Comparison of ENCODE assay signal across 8 mouse cellular contexts in the genomic region with DNA sequence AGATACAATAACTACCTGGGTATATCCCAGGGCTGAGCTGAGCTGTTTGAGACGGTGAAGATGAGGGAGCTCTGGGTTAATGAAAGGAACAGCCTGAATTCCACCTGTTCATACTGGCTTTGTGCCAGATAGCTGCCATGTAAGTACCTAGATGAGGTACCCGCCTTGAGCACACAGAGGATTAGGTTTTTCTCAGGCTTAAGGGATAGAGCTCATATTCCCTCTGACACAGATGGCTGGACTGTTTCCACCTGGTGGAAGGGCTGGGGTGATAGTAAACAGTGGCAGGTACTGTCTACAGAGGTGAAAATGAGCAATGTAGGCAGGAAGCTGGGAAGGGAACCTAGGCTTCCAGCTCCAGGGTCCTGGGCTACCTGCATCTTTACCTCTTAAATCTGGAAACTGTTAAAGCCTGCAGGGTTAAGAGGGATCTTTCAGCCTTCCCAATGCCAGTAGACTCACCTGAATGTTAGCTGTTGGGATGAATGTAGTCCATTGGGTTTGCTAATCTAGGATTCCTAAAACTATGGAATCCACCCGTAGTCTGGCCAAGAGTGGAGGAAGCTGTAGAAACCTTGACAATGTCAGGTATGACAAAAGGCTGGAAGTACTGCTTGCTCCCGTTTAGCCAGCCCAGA. TPM values are rescaled to one million over a fixed set of nuclear protein-coding genes. Genes with fewer than 3 reads are reported as not detected.
DNase-seq lines count a peak whose midpoint lies in the region; ATAC-seq and TF ChIP-seq lines count a peak whose summit lies in the region.

No protein-coding gene starts in this region.

- H3K27ac ChIP-seq in gastrocnemius, adult 2 months, result peak overlapping the region; percentile 99
- peak overlapping the region; percentile 31; the same call in 1 of the 2 replicates for H3K27ac ChIP-seq in CH12.LX (ENCODE audit: insufficient read depth, low read depth)
- no peak overlapping the region; the same call in 1 of the 2 replicates for H3K27ac ChIP-seq in forebrain, embryonic 10.5 days
- peak overlapping the region; percentile 75 for H3K27ac ChIP-seq in limb, embryonic 12.5 days
- H3K27ac ChIP-seq in neural tube, embryonic 14.5 days (ENCODE audit: low read depth, low read length), result peak overlapping the region; percentile 13

- peaks cover 23% of the 10 kb centered on the region for H3K79me2 ChIP-seq in CH12.LX (replicated peaks; ENCODE audit: control insufficient read depth, extremely low read depth, insufficient read depth, poor library complexity, severe bottlenecking)

- H3K4me3 ChIP-seq in gastrocnemius, adult 2 months, result peak overlapping the region; percentile 78
- peak overlapping the region in 1 of 3 experiments; percentile 94 for H3K4me3 ChIP-seq in CH12.LX (replicated peaks in 1 of 3; ENCODE audit: low read depth in 2 of 3, low read length in 2 of 3, poor library complexity in 1 of 3)
- peak overlapping the region; percentile 100; the same call in 1 of the 2 replicates for H3K4me3 ChIP-seq in forebrain, embryonic 10.5 days
- peak overlapping the region; percentile 100; the same call in 1 of the 2 replicates for H3K4me3 ChIP-seq in limb, embryonic 12.5 days (replicated peaks)
- peak overlapping the region; percentile 99; the same call in 1 of the 2 replicates for H3K4me3 ChIP-seq in neural tube, embryonic 14.5 days (ENCODE audit: low read depth, low read length)

- peak overlapping the region; percentile 96; the same call in 1 of the 2 replicates for H3K9ac ChIP-seq in CH12.LX (ENCODE audit: insufficient read depth, low read depth)
- H3K9ac ChIP-seq in limb, embryonic 12.5 days (replicated peaks), result no peak overlapping the region
- no peak overlapping the region; the same call in 1 of the 2 replicates for H3K9ac ChIP-seq in neural tube, embryonic 14.5 days (replicated peaks; ENCODE audit: low read depth, low read length)

- peaks cover 15 to 41% of the 10 kb centered on the region in 2 experiments for H3K4me1 ChIP-seq in CH12.LX (ENCODE audit: control insufficient read depth in 1 of 2, insufficient read depth in 2 of 2)
- H3K4me1 ChIP-seq in forebrain, embryonic 10.5 days, result peaks cover 67% of the 10 kb centered on the region
- peaks cover 43% of the 10 kb centered on the region for H3K4me1 ChIP-seq in limb, embryonic 12.5 days (replicated peaks)
- peaks cover 24% of the 10 kb centered on the region for H3K4me1 ChIP-seq in neural tube, embryonic 14.5 days (ENCODE audit: control insufficient read depth, insufficient read depth, low read length)

- ATAC-seq in limb, embryonic 12.5 days (ENCODE audit: insufficient number of reproducible peaks, insufficient read depth, low FRiP score, low TSS enrichment, low read depth), result no peak
- ATAC-seq in neural tube, embryonic 14.5 days (ENCODE audit: low read depth), result no peak

- H3K36me3 ChIP-seq in CH12.LX (replicated peaks in 1 of 2; ENCODE audit: control insufficient read depth in 1 of 2, insufficient read depth in 1 of 2, low read length in 1 of 2), result peaks cover 47 to 74% of the 10 kb centered on the region in 2 experiments
- peaks cover 67% of the 10 kb centered on the region for H3K36me3 ChIP-seq in forebrain, embryonic 10.5 days (replicated peaks)
- peaks cover 51% of the 10 kb centered on the region for H3K36me3 ChIP-seq in limb, embryonic 12.5 days
- peaks cover 29% of the 10 kb centered on the region for H3K36me3 ChIP-seq in neural tube, embryonic 14.5 days (ENCODE audit: control insufficient read depth, insufficient read depth, low read length)

- intact Hi-C loops in gastrocnemius, adult 2 months (cut with DNase I), result no loop called here

- DNase-seq in gastrocnemius, adult 2 months, result peak; percentile 60
- no peak for DNase-seq in gastrocnemius, adult 8-10 months (ENCODE audit: low spot score in 2 of 2)
- no peak for DNase-seq in CH12.LX (ENCODE audit: extremely low read depth)
- DNase-seq in forebrain, embryonic 10.5 days (ENCODE audit: extremely low spot score, low spot score), result no peak
- DNase-seq in right cerebral cortex, postnatal 25 days, result no peak
- DNase-seq in spleen, postnatal 10 days (ENCODE audit: low spot score in 2 of 2), result no peak

- dilution Hi-C loops in CH12.LX (cut with MboI; ENCODE audit: extremely low pct_ligation_motif_present, extremely low pct_unique_long_range_greater_than_20kb, low sequenced_read_pairs), result no loop called here

- in situ Hi-C loops in CH12.LX (cut with MboI; ENCODE audit: low pct_ligation_motif_present, low pct_unique_long_range_greater_than_20kb, low sequenced_read_pairs), result loop anchor here (5.0 to 25.0 kb wide), 2 partner anchors 40 to 705 kb away; no protein-coding TSS in a partner anchor

- TF ChIP-seq EP300 in CH12.LX (IDR thresholded peaks at IDR 0.05; ENCODE audit: low read length), result no peak

- no peaks in the 10 kb centered on the region for H3K9me3 ChIP-seq in CH12.LX (replicated peaks; ENCODE audit: low read length)
- H3K9me3 ChIP-seq in forebrain, embryonic 10.5 days, result no peaks in the 10 kb centered on the region
- no peaks in the 10 kb centered on the region for H3K9me3 ChIP-seq in limb, embryonic 12.5 days
- H3K9me3 ChIP-seq in neural tube, embryonic 14.5 days (ENCODE audit: control insufficient read depth, low read length), result no peaks in the 10 kb centered on the region

- peak; percentile 60 for TF ChIP-seq POLR2A in CH12.LX (IDR thresholded peaks at IDR 0.05; ENCODE audit: low read depth, low read length)

- no peak for TF ChIP-seq CTCF in gastrocnemius, adult 2 months (IDR thresholded peaks at IDR 0.05)
- no peak for TF ChIP-seq CTCF in CH12.LX (conservative IDR thresholded peaks at IDR 0.05 in 1 of 2, IDR thresholded peaks at IDR 0.05 in 1 of 2; ENCODE audit: low read depth in 2 of 2, low read length in 2 of 2)

- H3K4me2 ChIP-seq in CH12.LX (ENCODE audit: insufficient read depth, low read depth, poor library complexity, severe bottlenecking), result peak overlapping the region; percentile 94; the same call in 1 of the 2 replicates
- H3K4me2 ChIP-seq in limb, embryonic 12.5 days, result peak overlapping the region; percentile 83
- peak overlapping the region; percentile 66 for H3K4me2 ChIP-seq in neural tube, embryonic 14.5 days (ENCODE audit: low read depth, low read length)

- 36% methylated on average over 4 of the region's 4 CpGs for WGBS in forebrain, embryonic 10.5 days
- WGBS in limb, embryonic 12.5 days, result 29% methylated on average over 4 of the region's 4 CpGs
- 28% methylated on average over 4 of the region's 4 CpGs for WGBS in neural tube, embryonic 14.5 days

- H3K27me3 ChIP-seq in CH12.LX (replicated peaks), result no peaks in the 10 kb centered on the region
- no peaks in the 10 kb centered on the region for H3K27me3 ChIP-seq in forebrain, embryonic 10.5 days (ENCODE audit: poor library complexity, severe bottlenecking)
- H3K27me3 ChIP-seq in limb, embryonic 12.5 days, result no peaks in the 10 kb centered on the region
- H3K27me3 ChIP-seq in neural tube, embryonic 14.5 days (ENCODE audit: control insufficient read depth, insufficient read depth, low read length), result peaks cover 2% of the 10 kb centered on the region; the same call in 1 of the 2 replicates

- no peak for TF ChIP-seq RAD21 in CH12.LX (IDR thresholded peaks at IDR 0.05; ENCODE audit: low read depth, low read length)

RNA-seq across cellular contexts. Expression of a gene that starts 2.7 kb away (rescaled TPM):
- 100 to 1,000 TPM; 146 to 171 TPM for total RNA-seq in gastrocnemius, adult 2 months (2021)
- 100 to 1,000 TPM; 130 to 146 (median 141) TPM for total RNA-seq in gastrocnemius, adult 8-10 months (2022)
- 351 and 486 TPM in 2 replicates for total RNA-seq in CH12.LX (2012; rRNA removed)
- total RNA-seq in CH12.LX (2014; rRNA removed), result 721 and 819 TPM in 2 replicates
- 324 and 357 TPM in 2 replicates for polyA plus RNA-seq in CH12.LX (2012; ENCODE audit: insufficient read length, low read depth)
- 120 and 132 TPM in 2 replicates for polyA plus RNA-seq in forebrain, embryonic 10.5 days (2016; fragmentation: Nextera tagmentation; extraction: Ambion mirVana)
- polyA plus RNA-seq in limb, embryonic 12.5 days (2016; fragmentation: Nextera tagmentation; extraction: Ambion mirVana), result 112 TPM in 2 replicates
- polyA plus RNA-seq in neural tube, embryonic 14.5 days (2014; fragmentation: Nextera tagmentation; extraction: Ambion mirVana), result 110 and 112 TPM in 2 replicates

RNA-seq across cellular contexts. Expression of a gene that starts 6.4 kb away (rescaled TPM):
- 10 to 100 TPM; 11.3 to 16.0 TPM for total RNA-seq in gastrocnemius, adult 2 months (2021)
- 10 to 100 TPM; 12.2 to 15.4 (median 12.8) TPM for total RNA-seq in gastrocnemius, adult 8-10 months (2022)
- total RNA-seq in CH12.LX (2012; rRNA removed) (47.1 and 55.0 TPM in 2 replicates), CH12.LX (2014; rRNA removed) (63.3 and 67.3 TPM in 2 replicates)
- polyA plus RNA-seq in CH12.LX (2012; ENCODE audit: insufficient read length, low read depth), result 91.2 and 99.6 TPM in 2 replicates
- 63.5 and 66.2 TPM in 2 replicates for polyA plus RNA-seq in forebrain, embryonic 10.5 days (2016; fragmentation: Nextera tagmentation; extraction: Ambion mirVana)
- polyA plus RNA-seq in limb, embryonic 12.5 days (2016; fragmentation: Nextera tagmentation; extraction: Ambion mirVana), result 65.0 and 70.1 TPM in 2 replicates
- polyA plus RNA-seq in neural tube, embryonic 14.5 days (2014; fragmentation: Nextera tagmentation; extraction: Ambion mirVana), result 74.5 and 84.0 TPM in 2 replicates

RNA-seq across cellular contexts. Expression of a gene that starts 22.1 kb away (rescaled TPM):
- total RNA-seq in gastrocnemius, adult 2 months (2021), result 10 to 100 TPM; 10.3 to 12.7 TPM
- 10 to 100 TPM in 2 of 4 experiments, 1 to 10 TPM in 2; 3.3 to 22.6 (median 9.7) TPM for total RNA-seq in gastrocnemius, adult 8-10 months (2022)
- total RNA-seq in CH12.LX (2012; rRNA removed), result not detected in 2 replicates
- not detected in 2 replicates for total RNA-seq in CH12.LX (2014; rRNA removed)
- polyA plus RNA-seq in CH12.LX (2012; ENCODE audit: insufficient read length, low read depth), result 6.5 TPM in 1 of 2 replicates, not detected in the other
- polyA plus RNA-seq in forebrain, embryonic 10.5 days (2016; fragmentation: Nextera tagmentation; extraction: Ambion mirVana), result 3.6 and 3.7 TPM in 2 replicates
- polyA plus RNA-seq in limb, embryonic 12.5 days (2016; fragmentation: Nextera tagmentation; extraction: Ambion mirVana), result 7.0 TPM in 1 of 2 replicates, not detected in the other
- not detected in 2 replicates for polyA plus RNA-seq in neural tube, embryonic 14.5 days (2014; fragmentation: Nextera tagmentation; extraction: Ambion mirVana)

RNA-seq across cellular contexts. Expression of a gene that starts 23.9 kb away (rescaled TPM):
- total RNA-seq in gastrocnemius, adult 2 months (2021), result 10 to 100 TPM; 20.6 to 24.6 TPM
- 10 to 100 TPM; 25.6 to 28.6 (median 26.4) TPM for total RNA-seq in gastrocnemius, adult 8-10 months (2022)
- total RNA-seq in CH12.LX (2012; rRNA removed) (34.4 and 35.4 TPM in 2 replicates), CH12.LX (2014; rRNA removed) (18.8 and 20.7 TPM in 2 replicates)
- 19.2 and 23.3 TPM in 2 replicates for polyA plus RNA-seq in CH12.LX (2012; ENCODE audit: insufficient read length, low read depth)
- 44.3 and 48.2 TPM in 2 replicates for polyA plus RNA-seq in forebrain, embryonic 10.5 days (2016; fragmentation: Nextera tagmentation; extraction: Ambion mirVana)
- 38.0 and 41.6 TPM in 2 replicates for polyA plus RNA-seq in limb, embryonic 12.5 days (2016; fragmentation: Nextera tagmentation; extraction: Ambion mirVana)
- polyA plus RNA-seq in neural tube, embryonic 14.5 days (2014; fragmentation: Nextera tagmentation; extraction: Ambion mirVana), result 35.8 and 41.5 TPM in 2 replicates

RNA-seq across cellular contexts. Expression of a gene that starts 29.3 kb away (rescaled TPM):
- total RNA-seq in gastrocnemius, adult 2 months (2021), result under 1 TPM; 0.28 to 0.46 TPM
- 1 to 10 TPM in 1 of 4 experiments, under 1 TPM in 3; 0.15 to 1.9 (median 0.38) TPM for total RNA-seq in gastrocnemius, adult 8-10 months (2022)
- total RNA-seq in CH12.LX (2012; rRNA removed) (under 0.01 TPM in 1 of 2 replicates, not detected in the other), CH12.LX (2014; rRNA removed) (0.03 TPM in 1 of 2 replicates, not detected in the other)
- polyA plus RNA-seq in CH12.LX (2012; ENCODE audit: insufficient read length, low read depth), result not detected in 2 replicates
- polyA plus RNA-seq in forebrain, embryonic 10.5 days (2016; fragmentation: Nextera tagmentation; extraction: Ambion mirVana), result 0.02 and 0.04 TPM in 2 replicates
- not detected in 2 replicates for polyA plus RNA-seq in limb, embryonic 12.5 days (2016; fragmentation: Nextera tagmentation; extraction: Ambion mirVana)
- polyA plus RNA-seq in neural tube, embryonic 14.5 days (2014; fragmentation: Nextera tagmentation; extraction: Ambion mirVana), result 0.71 and 0.95 TPM in 2 replicates
